Mouse (Mus musculus) adrenal gland, postnatal 10 days (tissue): ENCODE data around the gene Tbc1d22a. TPM values are rescaled to one million over a fixed set of nuclear protein-coding genes. Genes with fewer than 3 reads are reported as not detected.

Experiments used
- DNase-seq: peaks from one replicate; pipeline ENCODE4 v3.0.0; 2021; ENCODE audit warnings: mixed read lengths
- total RNA-seq, 2 experiments: library from RNA; stranded (reverse); gene quantifications; 2 replicates each; pipeline ENCODE4 v1.2.3; 2021

The Tbc1d22a gene
- total RNA-seq, 2 experiments from 2014 or later: 26.2 to 31.6 TPM

GRCm38 (mm10) chr15:86234517-86235441 is 20.5 kb downstream of the Tbc1d22a start:
- DNase-seq: no peak

GRCm38 (mm10) chr15:86236252-86236651 is 22.0 kb downstream of the Tbc1d22a start:
- peak; percentile 75 for DNase-seq

GRCm38 (mm10) chr15:86238076-86238475 is 23.8 kb downstream of the Tbc1d22a start:
- no peak for DNase-seq

GRCm38 (mm10) chr15:86239068-86239467 is 24.8 kb downstream of the Tbc1d22a start:
- no peak for DNase-seq

GRCm38 (mm10) chr15:86239801-86240200 is 25.5 kb downstream of the Tbc1d22a start:
- peak; percentile 87 for DNase-seq

- peak; percentile 78 for DNase-seq
These were observed 29.4 kb downstream of the Tbc1d22a start for GRCm38 (mm10) chr15:86243708-86244107.

GRCm38 (mm10) chr15:86244380-86244779 is 30.1 kb downstream of the Tbc1d22a start:
- no peak for DNase-seq

GRCm38 (mm10) chr15:86250269-86250668 is 36.0 kb downstream of the Tbc1d22a start:
- peak; percentile 59 for DNase-seq

- no peak for DNase-seq
These were observed 37.9 kb downstream of the Tbc1d22a start for GRCm38 (mm10) chr15:86252130-86252529.

- no peak for DNase-seq
These were observed 38.4 kb downstream of the Tbc1d22a start for GRCm38 (mm10) chr15:86252684-86253083.

- DNase-seq: no peak
These were observed 39.2 kb downstream of the Tbc1d22a start for GRCm38 (mm10) chr15:86253411-86253810.

GRCm38 (mm10) chr15:86256201-86256600 is 41.9 kb downstream of the Tbc1d22a start:
- no peak for DNase-seq

- DNase-seq: no peak
These were observed 42.5 kb downstream of the Tbc1d22a start for GRCm38 (mm10) chr15:86256728-86257179.

- DNase-seq: no peak
These were observed 43.8 kb downstream of the Tbc1d22a start for GRCm38 (mm10) chr15:86257916-86258685.

GRCm38 (mm10) chr15:86259233-86259632 is 45.0 kb downstream of the Tbc1d22a start:
- no peak for DNase-seq

GRCm38 (mm10) chr15:86260111-86260510 is 45.9 kb downstream of the Tbc1d22a start:
- DNase-seq: no peak

- no peak for DNase-seq
These were observed 50.1 kb downstream of the Tbc1d22a start for GRCm38 (mm10) chr15:86264389-86264788.

- DNase-seq: no peak
These were observed 50.5 kb downstream of the Tbc1d22a start for GRCm38 (mm10) chr15:86264803-86265202.

GRCm38 (mm10) chr15:86266975-86267374 is 52.7 kb downstream of the Tbc1d22a start:
- DNase-seq: no peak

GRCm38 (mm10) chr15:86268526-86268925 is 54.3 kb downstream of the Tbc1d22a start:
- no peak for DNase-seq

GRCm38 (mm10) chr15:86275754-86276153 is 61.5 kb downstream of the Tbc1d22a start:
- DNase-seq: no peak

GRCm38 (mm10) chr15:86276538-86277264 is 62.4 kb downstream of the Tbc1d22a start:
- no peak for DNase-seq
